Comparison of ENCODE assay signal across 13 mouse cellular contexts in the genomic region with DNA sequence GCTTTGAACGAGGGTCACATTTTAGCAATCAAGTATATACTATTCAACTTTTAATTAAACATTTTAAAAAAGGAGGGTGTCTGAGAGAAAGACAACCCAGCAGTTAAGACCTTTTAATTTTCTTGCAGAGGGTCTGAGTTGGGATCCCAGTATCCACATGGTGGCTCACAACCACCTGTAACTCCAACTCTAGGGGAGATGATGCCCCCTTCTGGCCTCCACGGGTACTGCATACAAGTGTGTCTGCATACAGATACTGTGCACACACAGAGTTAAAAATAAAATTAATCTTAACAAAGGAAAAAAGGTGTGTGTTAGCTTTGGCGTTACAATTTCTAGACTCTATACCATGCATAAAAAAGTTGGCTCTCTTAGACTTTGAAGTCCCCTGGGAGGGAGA.
A peak's percentile ranks its signal among the peaks of the same experiment; 100 is the strongest.
DNase-seq lines count a peak whose midpoint lies in the region; ATAC-seq and TF ChIP-seq lines count a peak whose summit lies in the region.
"Had no signal": no experiment of that assay in that cellular context is flagged by ENCODE, and none has a peak within 500 bp of the region (broad histone marks: within the 10 kb centered on the region; RNA-seq: fewer than 3 reads in every experiment).

No protein-coding gene starts in this region.

- no peak for DNase-seq in kidney, postnatal 0 days (ENCODE audit: low spot score)
- no peak for DNase-seq in kidney, postnatal 14 days
- DNase-seq in 3T3-L1 (ENCODE audit: low read depth, low spot score): peak; percentile 21
- peak; percentile 49 to 58 for DNase-seq in B cell, adult 2 months
- DNase-seq in c-Kit-negative CD71-positive TER-119-positive erythroid progenitor cells, embryonic 14.5 days (ENCODE audit: low read depth, low spot score): peak; percentile 13
- DNase-seq in forebrain, embryonic 11.5 days (ENCODE audit: low spot score): no peak
- no peak for DNase-seq in forebrain, embryonic 14.5 days (ENCODE audit: low spot score)
- DNase-seq: adrenal gland, adult 2 months; layer of hippocampus, postnatal 36 days; right cerebral cortex, postnatal 4 days had no signal

- peak; percentile 49 for TF ChIP-seq CTCF in kidney, postnatal 0 days (IDR thresholded peaks at IDR 0.05; ENCODE audit: low read depth)

- no peak overlapping the region for H3K4me3 ChIP-seq in kidney, postnatal 0 days (replicated peaks; ENCODE audit: low read depth, low read length)
- H3K4me3 ChIP-seq in hindbrain, embryonic 16.5 days (ENCODE audit: low read length): no peak overlapping the region
- H3K4me3 ChIP-seq in forebrain, embryonic 11.5 days (ENCODE audit: low read depth, low read length): no peak overlapping the region
- no peak overlapping the region for H3K4me3 ChIP-seq in forebrain, embryonic 14.5 days (ENCODE audit: low read depth, low read length)
- H3K4me3 ChIP-seq: embryonic facial prominence, embryonic 10.5 days; hindbrain, embryonic 10.5 days had no signal

- no peaks in the 10 kb centered on the region for H3K27me3 ChIP-seq in kidney, postnatal 0 days (ENCODE audit: insufficient read depth, low read length)
- H3K27me3 ChIP-seq in hindbrain, embryonic 16.5 days (replicated peaks; ENCODE audit: control insufficient read depth, insufficient read depth, low read length): no peaks in the 10 kb centered on the region
- no peaks in the 10 kb centered on the region for H3K27me3 ChIP-seq in forebrain, embryonic 11.5 days (ENCODE audit: control insufficient read depth, insufficient read depth, low read length)
- H3K27me3 ChIP-seq in forebrain, embryonic 14.5 days (replicated peaks; ENCODE audit: control insufficient read depth, insufficient read depth, low read length): no peaks in the 10 kb centered on the region

- H3K4me1 ChIP-seq in kidney, postnatal 0 days (replicated peaks; ENCODE audit: insufficient read depth, low read length): no peaks in the 10 kb centered on the region
- no peaks in the 10 kb centered on the region for H3K4me1 ChIP-seq in hindbrain, embryonic 16.5 days (ENCODE audit: control insufficient read depth, insufficient read depth, low read depth, low read length)
- H3K4me1 ChIP-seq in forebrain, embryonic 11.5 days (replicated peaks; ENCODE audit: control insufficient read depth, insufficient read depth, low read length): no peaks in the 10 kb centered on the region
- H3K4me1 ChIP-seq in forebrain, embryonic 14.5 days (ENCODE audit: control insufficient read depth, insufficient read depth, low read length): no peaks in the 10 kb centered on the region
- H3K4me1 ChIP-seq: embryonic facial prominence, embryonic 10.5 days; hindbrain, embryonic 10.5 days had no signal

- H3K9ac ChIP-seq in kidney, postnatal 0 days (ENCODE audit: low read depth, low read length): no peak overlapping the region
- no peak overlapping the region for H3K9ac ChIP-seq in hindbrain, embryonic 16.5 days (ENCODE audit: low read depth, low read length)
- H3K9ac ChIP-seq in forebrain, embryonic 11.5 days (ENCODE audit: low read length): no peak overlapping the region
- no peak overlapping the region for H3K9ac ChIP-seq in forebrain, embryonic 14.5 days (ENCODE audit: low read length)

- H3K27ac ChIP-seq in kidney, postnatal 0 days: no peak overlapping the region
- H3K27ac ChIP-seq in hindbrain, embryonic 16.5 days (ENCODE audit: low read depth, low read length): no peak overlapping the region
- no peak overlapping the region for H3K27ac ChIP-seq in forebrain, embryonic 11.5 days (ENCODE audit: low read depth, low read length)
- H3K27ac ChIP-seq in forebrain, embryonic 14.5 days (ENCODE audit: low read depth, low read length): no peak overlapping the region
- H3K27ac ChIP-seq: embryonic facial prominence, embryonic 10.5 days; hindbrain, embryonic 10.5 days had no signal

- 74% methylated on average over 3 of the region's 3 CpGs for WGBS in kidney, postnatal 0 days
- WGBS in hindbrain, embryonic 16.5 days: 72% methylated on average over 3 of the region's 3 CpGs
- WGBS in forebrain, embryonic 11.5 days: 70% methylated on average over 3 of the region's 3 CpGs
- 80% methylated on average over 3 of the region's 3 CpGs for WGBS in forebrain, embryonic 14.5 days

- H3K36me3 ChIP-seq in kidney, postnatal 0 days (ENCODE audit: insufficient read depth, low read length): no peaks in the 10 kb centered on the region
- H3K36me3 ChIP-seq in hindbrain, embryonic 16.5 days (ENCODE audit: control insufficient read depth, insufficient read depth, low read length): no peaks in the 10 kb centered on the region
- H3K36me3 ChIP-seq in forebrain, embryonic 11.5 days (ENCODE audit: control insufficient read depth, insufficient read depth, low read length): no peaks in the 10 kb centered on the region
- no peaks in the 10 kb centered on the region for H3K36me3 ChIP-seq in forebrain, embryonic 14.5 days (ENCODE audit: control insufficient read depth, insufficient read depth, low read length)
- H3K36me3 ChIP-seq: embryonic facial prominence, embryonic 10.5 days; hindbrain, embryonic 10.5 days had no signal

- no peak overlapping the region for H3K4me2 ChIP-seq in kidney, postnatal 0 days (ENCODE audit: low read length)
- H3K4me2 ChIP-seq in hindbrain, embryonic 16.5 days (ENCODE audit: low read length): no peak overlapping the region
- no peak overlapping the region for H3K4me2 ChIP-seq in forebrain, embryonic 11.5 days (ENCODE audit: low read depth, low read length, severe bottlenecking)
- no peak overlapping the region for H3K4me2 ChIP-seq in forebrain, embryonic 14.5 days (ENCODE audit: low read length)

- no peak for ATAC-seq in kidney, postnatal 0 days (replicated peaks; ENCODE audit: low FRiP score, low read depth)
- no peak for ATAC-seq in hindbrain, embryonic 16.5 days
- no peak for ATAC-seq in forebrain, embryonic 11.5 days (replicated peaks; ENCODE audit: low FRiP score)
- no peak for ATAC-seq in forebrain, embryonic 14.5 days

- H3K9me3 ChIP-seq in kidney, postnatal 0 days (replicated peaks; ENCODE audit: low read length): no peaks in the 10 kb centered on the region
- no peaks in the 10 kb centered on the region for H3K9me3 ChIP-seq in hindbrain, embryonic 16.5 days (ENCODE audit: control insufficient read depth, low read length)
- no peaks in the 10 kb centered on the region for H3K9me3 ChIP-seq in forebrain, embryonic 11.5 days (ENCODE audit: control insufficient read depth, low read length)
- no peaks in the 10 kb centered on the region for H3K9me3 ChIP-seq in forebrain, embryonic 14.5 days (replicated peaks; ENCODE audit: control insufficient read depth, low read length)
- H3K9me3 ChIP-seq: embryonic facial prominence, embryonic 10.5 days; hindbrain, embryonic 10.5 days had no signal

Comparison
In these comparisons a context has a peak if more than half of its experiments do, and no peak if none do; other contexts are left out.
1. DNase-seq: peak in 3T3-L1 (single experiment), B cell, adult 2 months (2 of 2) and c-Kit-negative CD71-positive TER-119-positive erythroid progenitor cells, embryonic 14.5 days (single experiment); none in kidney, postnatal 0 days (single experiment), kidney, postnatal 14 days (single experiment), forebrain, embryonic 11.5 days (single experiment) and forebrain, embryonic 14.5 days (single experiment).